Mouse (Mus musculus) neural tube, embryonic 11.5 days (tissue): ENCODE measurements around the gene Mgme1. TPM values are rescaled to one million over a fixed set of nuclear protein-coding genes. Genes with fewer than 3 reads are reported as not detected.

Experiments
- ATAC-seq: fragments of 200-750 bp; cut with Nextera tagmentation; 2 replicates; pipeline ENCODE4 v1.8.0; 2017; ENCODE audit warnings: moderate number of reproducible peaks, mild to moderate bottlenecking, moderate TSS enrichment, moderate library complexity; ENCODE audit not compliant: insufficient read depth, low FRiP score, low TSS enrichment
- DNase-seq: peaks from one replicate; pipeline ENCODE4 v3.0.0-alpha.2; 2015; ENCODE audit warnings: low spot score
- H3K27ac ChIP-seq: fragments of 300-500 bp; sonication (generic); 2 replicates; pipeline ENCODE4 v1.5.1; 2014; ENCODE audit warnings: low read depth, mild to moderate bottlenecking, low read length
- H3K27me3 ChIP-seq: fragments of 300-500 bp; sonication (generic); 2 replicates; pipeline ENCODE4 v1.6.1; 2014; ENCODE audit warnings: mild to moderate bottlenecking, low read length, mixed read lengths; ENCODE audit not compliant: control insufficient read depth, insufficient read depth
- H3K36me3 ChIP-seq: fragments of 300-500 bp; sonication (generic); 2 replicates; pipeline ENCODE4 v1.6.1; 2014; ENCODE audit warnings: mild to moderate bottlenecking, low read length, moderate library complexity, mixed read lengths; ENCODE audit not compliant: control insufficient read depth, insufficient read depth
- H3K4me1 ChIP-seq: fragments of 300-500 bp; sonication (generic); 2 replicates; pipeline ENCODE4 v1.6.1; 2014; ENCODE audit warnings: low read length, mixed read lengths; ENCODE audit not compliant: control insufficient read depth, insufficient read depth
- H3K4me2 ChIP-seq: fragments of 300-500 bp; sonication (generic); 2 replicates; pipeline ENCODE4 v1.6.1; 2014; ENCODE audit warnings: low read depth, mild to moderate bottlenecking, moderate library complexity
- H3K4me3 ChIP-seq: fragments of 300-500 bp; sonication (generic); 2 replicates; pipeline ENCODE4 v1.5.1; 2014; ENCODE audit warnings: low read depth, low read length
- H3K9ac ChIP-seq: fragments of 300-500 bp; sonication (generic); 2 replicates; pipeline ENCODE4 v1.6.1; 2014; ENCODE audit warnings: mild to moderate bottlenecking, low read length
- H3K9me3 ChIP-seq: fragments of 300-500 bp; sonication (generic); 2 replicates; pipeline ENCODE4 v1.6.1; 2016; ENCODE audit warnings: low read length; ENCODE audit not compliant: control insufficient read depth
- WGBS: fragments of 180-500 bp; shearing (Covaris S2); extraction: QIAGEN DNeasy Blood & Tissue Kit; methylation state at CpG from one replicate; pipeline ENCODE4 v1.1.7; 2014; 5-methylcytosine and 5-hydroxymethylcytosine counted together
- polyA plus RNA-seq: library from polyadenylated mRNA; unstranded; fragments of >200 nt; fragmentation: Nextera tagmentation; extraction: Ambion mirVana; gene quantifications from 2 replicates; pipeline ENCODE4 v1.2.1, GENCODE M21; 2014

The Mgme1 gene
- polyA plus RNA-seq, 1 experiment from 2014 or later = 16.8 TPM

- Histone ChIP-seq H3K27ac (no peak overlapping the region), H3K9ac (no peak overlapping the region), H3K36me3 (0 out of 2 replicates have a peak, but pooled peaks cover 3% of the 10 kb centered on the region), H3K27me3 (no peaks in the 10 kb centered on the region), H3K4me3 (no peak overlapping the region), H3K4me2 (no peak overlapping the region), H3K4me1 (no peaks in the 10 kb centered on the region), H3K9me3 (no peaks in the 10 kb centered on the region)
- ATAC-seq = no peak
- 74% methylated on average over 3 of the region's 3 CpGs for WGBS
- no peak for DNase-seq
Measured at GRCm38 (mm10) chr2:144281417-144281816, 11.0 kb downstream of the Mgme1 start.

- WGBS = 91% methylated on average over 7 of the region's 7 CpGs
- no peak overlapping the region for H3K4me3 ChIP-seq
- H3K4me2 ChIP-seq = no peak overlapping the region
- H3K9me3 ChIP-seq = no peaks in the 10 kb centered on the region
- ATAC-seq (no peak), DNase-seq (no peak)
- no peaks in the 10 kb centered on the region for H3K4me1 ChIP-seq
- H3K36me3 ChIP-seq = no peaks in the 10 kb centered on the region
- no peaks in the 10 kb centered on the region for H3K27me3 ChIP-seq
- no peak overlapping the region for H3K9ac ChIP-seq
- no peak overlapping the region for H3K27ac ChIP-seq
Measured at GRCm38 (mm10) chr2:144290321-144290720, 19.9 kb downstream of the Mgme1 start.

- H3K9me3 ChIP-seq = no peaks in the 10 kb centered on the region
- 84% methylated on average over 11 of the region's 11 CpGs for WGBS
- ATAC-seq = no peak
- no peaks in the 10 kb centered on the region for H3K36me3 ChIP-seq
- H3K9ac ChIP-seq = no peak overlapping the region
- DNase-seq = no peak
- H3K4me2 ChIP-seq = no peak overlapping the region
- no peak overlapping the region for H3K4me3 ChIP-seq
- no peak overlapping the region for H3K27ac ChIP-seq
- H3K4me1 ChIP-seq = no peaks in the 10 kb centered on the region
- no peaks in the 10 kb centered on the region for H3K27me3 ChIP-seq
Measured at GRCm38 (mm10) chr2:144291600-144292305, 21.3 kb downstream of the Mgme1 start.

- Histone ChIP-seq H3K36me3 (no peaks in the 10 kb centered on the region), H3K9me3 (no peaks in the 10 kb centered on the region), H3K27ac (no peak overlapping the region), H3K9ac (no peak overlapping the region), H3K4me1 (no peaks in the 10 kb centered on the region), H3K4me3 (no peak overlapping the region), H3K4me2 (no peak overlapping the region), H3K27me3 (no peaks in the 10 kb centered on the region)
- DNase-seq = no peak
- 70% methylated on average over 9 of the region's 9 CpGs for WGBS
- no peak for ATAC-seq
Measured at GRCm38 (mm10) chr2:144295145-144295735, 24.8 kb downstream of the Mgme1 start.

GRCm38 (mm10) chr2:144299749-144300669 lies 29.5 kb downstream of the Mgme1 start:
- no peaks in the 10 kb centered on the region for H3K9me3 ChIP-seq
- no peak overlapping the region for H3K27ac ChIP-seq
- H3K27me3 ChIP-seq = no peaks in the 10 kb centered on the region
- no peak overlapping the region for H3K4me3 ChIP-seq
- no peak for ATAC-seq
- H3K4me2 ChIP-seq = no peak overlapping the region
- H3K4me1 ChIP-seq = no peaks in the 10 kb centered on the region
- no peak for DNase-seq
- H3K9ac ChIP-seq = no peak overlapping the region
- 78% methylated on average over 9 of the region's 9 CpGs for WGBS
- H3K36me3 ChIP-seq = no peaks in the 10 kb centered on the region

- H3K27ac ChIP-seq = no peak overlapping the region
- no peak for DNase-seq
- no peak overlapping the region for H3K9ac ChIP-seq
- H3K4me1 ChIP-seq = no peaks in the 10 kb centered on the region
- H3K9me3 ChIP-seq = no peaks in the 10 kb centered on the region
- H3K36me3 ChIP-seq = no peaks in the 10 kb centered on the region
- no peak for ATAC-seq
- no peak overlapping the region for H3K4me3 ChIP-seq
- WGBS = 95% methylated on average over 11 of the region's 11 CpGs
- no peaks in the 10 kb centered on the region for H3K27me3 ChIP-seq
- H3K4me2 ChIP-seq = no peak overlapping the region
Measured at GRCm38 (mm10) chr2:144301101-144301500, 30.6 kb downstream of the Mgme1 start.

- Histone ChIP-seq H3K9ac (no peak overlapping the region), H3K36me3 (no peaks in the 10 kb centered on the region), H3K4me3 (no peak overlapping the region), H3K27ac (no peak overlapping the region), H3K4me2 (no peak overlapping the region), H3K9me3 (no peaks in the 10 kb centered on the region), H3K27me3 (no peaks in the 10 kb centered on the region), H3K4me1 (no peaks in the 10 kb centered on the region)
- WGBS = 68% methylated on average over 18 of the region's 18 CpGs
- no peak for ATAC-seq
- DNase-seq = no peak
Measured at GRCm38 (mm10) chr2:144305721-144306294, 35.3 kb downstream of the Mgme1 start.

GRCm38 (mm10) chr2:144308561-144308960 lies 38.1 kb downstream of the Mgme1 start:
- no peak overlapping the region for H3K4me2 ChIP-seq
- H3K4me3 ChIP-seq = no peak overlapping the region
- no peaks in the 10 kb centered on the region for H3K36me3 ChIP-seq
- no peak overlapping the region for H3K27ac ChIP-seq
- DNase-seq (no peak), ATAC-seq (no peak)
- 62% methylated on average over 8 of the region's 8 CpGs for WGBS
- H3K9me3 ChIP-seq = no peaks in the 10 kb centered on the region
- H3K27me3 ChIP-seq = no peaks in the 10 kb centered on the region
- no peak overlapping the region for H3K9ac ChIP-seq
- H3K4me1 ChIP-seq = no peaks in the 10 kb centered on the region
